Mouse (Mus musculus) MEL-GATA-1-ER (cell line): Measurements from ENCODE around the gene Fbxl16.
A peak's percentile ranks its signal among the peaks of the same experiment; 100 is the strongest.

ENCODE experiments used
- DNase-seq: peaks from one replicate; pipeline ENCODE4 v3.0.0-alpha.2; 2012; ENCODE audit warnings: low read depth; ENCODE audit errors: extremely low read depth

The Fbxl16 gene

DNA sequence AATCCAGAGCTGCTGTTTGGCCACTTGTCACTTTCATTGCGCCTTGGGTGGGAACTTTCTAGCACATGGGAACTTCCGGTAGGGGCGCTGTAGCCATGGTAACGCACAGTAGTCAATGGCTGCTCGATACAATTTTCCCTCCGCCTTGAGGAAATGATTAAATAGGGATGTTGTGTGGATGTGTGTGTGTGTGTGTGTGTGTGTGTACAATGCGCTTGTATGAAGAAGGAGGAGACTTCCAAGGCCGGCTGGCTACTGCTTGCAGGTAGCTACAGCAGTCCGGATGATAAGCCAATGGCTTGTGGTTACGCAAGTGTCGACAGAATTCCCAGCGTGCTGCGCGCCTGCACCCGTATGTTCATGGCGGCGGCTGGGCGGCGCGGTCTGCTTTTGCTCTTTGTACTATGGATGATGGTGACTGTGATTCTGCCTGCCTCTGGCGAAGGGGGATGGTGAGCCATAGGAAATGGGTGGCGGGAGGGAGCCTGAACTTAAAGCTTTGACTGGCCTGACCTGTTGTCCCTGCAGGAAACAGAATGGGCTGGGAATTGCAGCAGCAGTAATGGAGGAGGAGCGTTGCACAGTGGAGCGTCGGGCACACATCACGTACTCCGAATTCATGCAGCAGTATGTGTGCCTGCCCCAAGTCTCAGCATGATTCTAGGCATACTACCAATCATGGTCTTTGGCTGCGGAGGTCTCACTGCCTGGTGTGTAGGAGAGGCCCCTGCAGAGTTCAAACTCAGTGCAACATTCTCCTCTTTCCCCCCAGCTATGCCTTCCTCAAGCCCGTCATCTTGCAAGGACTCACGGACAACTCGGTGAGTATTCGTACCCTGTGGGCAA, 20.1 kb downstream of the Fbxl16 start, which contains the start of gene Jmjd8:
Gene Jmjd8, plus strand, starts transcription at position 156 of the 846 bp plus-strand sequence.
- DNase-seq: no peak

DNA sequence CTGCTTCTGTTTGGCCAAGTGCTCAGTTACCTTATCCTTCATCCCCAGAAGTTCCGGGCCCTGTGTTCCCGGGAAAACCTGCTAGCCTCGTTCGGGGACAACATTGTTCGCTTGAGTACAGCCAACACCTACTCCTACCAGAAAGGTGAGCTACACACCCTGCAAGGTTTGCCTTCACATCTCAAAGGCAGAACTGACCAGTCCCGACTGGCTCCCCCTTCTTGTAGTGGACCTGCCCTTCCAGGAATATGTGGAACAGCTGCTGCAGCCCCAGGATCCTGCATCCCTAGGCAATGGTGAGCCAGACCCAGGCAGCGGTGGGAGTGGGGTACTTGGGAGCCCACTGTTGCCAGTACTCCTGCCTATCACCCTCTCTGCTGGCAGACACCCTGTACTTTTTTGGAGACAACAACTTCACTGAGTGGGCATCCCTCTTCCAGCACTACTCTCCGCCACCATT, 20.7 kb downstream of the Fbxl16 start:
- DNase-seq: no peak

DNA sequence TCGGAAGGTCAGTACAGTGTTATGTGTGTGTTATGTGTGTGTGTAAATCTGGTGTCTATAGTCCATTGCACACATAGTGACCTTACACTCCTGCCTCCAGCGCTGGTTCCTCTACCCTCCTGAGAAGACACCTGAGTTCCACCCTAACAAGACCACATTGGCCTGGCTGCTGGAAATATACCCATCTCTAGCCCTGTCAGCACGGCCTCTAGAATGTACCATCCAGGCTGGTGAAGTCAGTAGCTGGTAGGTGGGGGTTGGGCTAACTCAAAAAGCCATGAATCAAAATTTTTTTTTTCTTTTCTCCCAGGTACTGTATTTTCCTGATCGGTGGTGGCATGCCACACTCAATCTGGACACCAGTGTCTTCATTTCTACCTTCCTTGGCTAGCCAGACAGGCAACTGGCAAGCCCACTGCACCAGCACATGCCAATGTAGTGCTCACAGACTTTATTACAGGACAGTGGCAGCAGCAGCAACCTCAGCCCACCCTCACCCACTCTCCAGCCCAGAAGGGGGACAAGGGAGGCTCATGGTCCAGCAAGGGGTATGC, 21.4 kb downstream of the Fbxl16 start:
- no peak for DNase-seq

DNA sequence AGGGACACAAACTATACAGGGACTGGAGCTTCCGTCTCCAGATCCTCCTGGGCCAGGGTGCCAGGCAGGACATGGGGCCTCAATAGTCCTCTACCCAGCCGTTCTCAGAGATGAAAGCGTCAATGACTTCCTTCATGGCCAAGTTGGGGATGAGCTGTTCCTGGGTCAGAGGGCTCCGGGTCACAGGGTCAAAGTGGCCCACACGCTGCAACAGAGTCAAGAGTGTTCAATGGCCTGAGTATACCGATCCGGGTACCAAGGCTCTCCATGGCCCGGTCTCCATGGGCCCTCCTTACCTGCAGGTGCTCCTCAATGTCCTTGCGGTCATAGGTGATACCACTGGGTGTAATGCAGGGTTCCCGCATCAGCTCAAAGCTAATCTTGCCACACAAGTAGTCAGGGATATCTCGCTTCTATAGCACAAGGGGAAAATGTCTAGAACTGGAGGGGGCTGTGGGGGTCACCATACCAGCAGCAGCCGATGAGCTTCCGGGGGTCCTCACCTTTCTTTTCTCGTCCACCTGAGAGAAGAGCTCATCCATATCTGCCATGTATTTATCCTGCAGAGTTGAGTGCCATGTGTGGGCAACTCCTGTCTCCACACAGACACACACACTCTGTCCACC, 22.0 kb downstream of the Fbxl16 start:
- no peak for DNase-seq

DNA sequence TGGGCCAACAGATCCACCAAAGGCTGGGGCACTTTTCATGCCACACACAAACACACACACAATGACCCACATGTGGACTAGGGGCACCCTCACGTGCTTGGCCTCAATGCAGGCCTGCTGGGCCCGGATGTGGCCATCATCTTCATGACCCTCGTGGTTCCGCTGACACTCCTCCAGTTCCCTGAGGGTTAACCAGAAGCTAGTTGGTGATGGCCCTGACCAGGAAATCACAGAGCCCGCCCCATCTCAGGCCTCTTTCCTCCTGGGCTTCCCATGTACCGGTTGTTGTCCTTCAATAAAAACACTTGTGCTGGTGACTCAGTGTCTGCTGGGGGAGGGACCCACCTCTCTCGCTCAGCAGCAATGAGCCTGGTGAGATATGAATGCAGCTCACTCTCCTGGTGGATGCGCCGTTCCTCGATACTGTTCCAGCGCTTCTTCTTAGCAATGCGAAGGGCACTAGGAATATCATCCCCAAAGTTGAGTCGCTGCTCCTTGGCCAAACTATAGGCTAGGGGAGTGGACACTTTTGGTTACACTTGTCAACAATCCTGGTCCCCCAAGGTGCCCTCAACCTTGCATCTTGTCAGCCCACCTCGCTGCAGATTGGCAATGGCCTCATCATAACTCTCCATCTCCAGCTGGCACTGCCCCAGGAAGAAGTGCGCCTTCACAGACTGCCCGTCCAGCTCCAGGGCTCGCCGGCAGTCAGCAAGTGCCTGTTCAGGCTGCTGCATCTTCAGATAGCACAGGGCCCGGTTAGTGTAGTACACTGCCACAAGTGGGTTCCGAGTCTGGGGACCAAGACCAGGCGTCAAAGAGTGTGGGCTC, 22.8 kb downstream of the Fbxl16 start:
- no peak for DNase-seq

DNA sequence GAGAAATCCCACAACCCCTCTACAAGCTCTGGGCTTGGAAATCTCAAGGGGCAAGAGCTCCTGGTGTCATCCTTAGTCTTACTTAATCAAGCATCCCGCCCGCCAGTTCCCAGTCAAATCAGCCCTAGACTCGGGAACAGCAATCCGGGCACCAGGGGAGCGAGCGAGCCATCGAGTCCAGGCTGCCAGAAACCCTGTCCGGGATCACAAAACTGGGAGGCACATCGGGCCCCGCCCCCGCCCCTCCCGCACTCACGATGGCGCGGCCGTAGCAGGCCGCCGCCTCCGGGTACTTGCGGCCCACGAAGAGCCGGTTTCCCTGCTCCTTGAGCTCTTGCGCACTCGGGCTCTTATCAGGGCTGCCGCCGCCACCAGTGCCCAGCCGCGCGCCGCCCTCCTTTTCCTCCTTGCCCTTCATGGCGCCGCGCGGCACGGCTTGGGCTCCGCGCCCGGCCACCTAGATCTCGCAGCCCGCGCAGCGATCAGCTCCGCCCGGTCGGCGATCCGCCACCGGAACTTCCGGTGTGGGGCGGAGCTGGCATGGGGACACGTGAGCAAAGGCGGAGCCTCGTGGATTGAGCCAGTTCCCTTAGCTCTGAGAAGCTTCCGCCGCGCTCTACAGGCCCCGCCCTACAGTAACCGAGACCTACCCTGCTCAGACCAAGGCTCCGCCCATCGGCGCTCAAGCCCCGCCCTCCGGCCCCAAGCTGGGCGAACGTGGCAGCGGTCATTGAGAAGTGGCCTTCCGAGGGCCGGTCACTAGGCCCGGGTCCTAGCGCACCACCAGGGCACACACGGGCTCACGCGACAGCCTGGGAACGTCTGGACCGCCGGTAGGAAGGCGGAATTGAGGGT, 23.8 kb downstream of the Fbxl16 start:
- DNase-seq: peak; percentile 92

DNA sequence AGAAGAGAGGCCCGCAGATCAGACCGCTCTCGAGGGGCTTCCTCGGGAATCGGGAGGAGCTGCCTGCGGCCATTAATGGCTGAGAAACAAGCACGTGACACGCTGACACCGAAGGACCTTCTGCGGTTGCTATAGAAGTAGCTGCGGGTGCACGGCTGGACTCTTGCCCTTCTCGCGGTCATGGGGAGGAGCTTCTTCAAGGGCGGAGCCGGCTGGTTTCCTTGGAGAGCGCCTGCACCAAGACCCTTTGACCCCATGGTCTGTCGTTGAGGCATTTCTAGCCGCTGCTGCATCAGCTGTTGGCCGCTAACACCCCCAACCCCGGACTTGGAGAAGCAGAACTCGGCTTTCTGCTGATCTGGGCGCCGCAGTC, 24.4 kb downstream of the Fbxl16 start, which contains the start of gene Stub1:
Gene Stub1, minus strand, starts transcription at position 114 of the 373 bp plus-strand sequence.
- no peak for DNase-seq

DNA sequence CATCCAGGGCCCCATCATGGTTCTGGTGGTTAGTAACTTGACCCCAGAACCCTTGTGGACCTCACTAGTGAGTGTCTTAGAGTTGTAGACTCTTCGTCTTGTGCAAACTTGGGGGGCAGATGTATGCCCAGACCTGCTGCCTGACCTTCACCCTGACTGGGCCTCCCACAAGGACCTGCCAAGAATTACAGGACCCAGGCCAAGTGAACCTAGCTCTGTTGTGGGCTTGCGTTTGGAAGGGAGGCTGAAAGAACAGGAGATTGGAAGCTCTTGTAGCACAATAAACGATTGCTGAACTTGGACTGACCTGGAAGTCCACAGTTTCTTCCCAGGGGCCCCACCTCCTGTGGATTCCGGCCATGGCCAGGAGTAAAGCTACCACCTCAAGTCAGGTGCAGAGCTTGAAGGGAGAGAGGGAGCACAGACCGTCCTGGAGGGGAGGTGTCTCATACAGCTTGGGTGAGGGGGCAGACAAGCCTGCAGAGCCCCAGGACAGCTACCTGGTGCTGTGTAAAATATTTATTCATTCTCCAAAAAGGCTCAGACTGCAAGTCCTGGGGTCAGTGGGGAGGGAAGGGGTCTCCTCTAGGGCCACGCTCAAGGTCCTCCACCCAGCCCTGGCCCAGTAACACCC, 25.2 kb downstream of the Fbxl16 start:
- no peak for DNase-seq

DNA sequence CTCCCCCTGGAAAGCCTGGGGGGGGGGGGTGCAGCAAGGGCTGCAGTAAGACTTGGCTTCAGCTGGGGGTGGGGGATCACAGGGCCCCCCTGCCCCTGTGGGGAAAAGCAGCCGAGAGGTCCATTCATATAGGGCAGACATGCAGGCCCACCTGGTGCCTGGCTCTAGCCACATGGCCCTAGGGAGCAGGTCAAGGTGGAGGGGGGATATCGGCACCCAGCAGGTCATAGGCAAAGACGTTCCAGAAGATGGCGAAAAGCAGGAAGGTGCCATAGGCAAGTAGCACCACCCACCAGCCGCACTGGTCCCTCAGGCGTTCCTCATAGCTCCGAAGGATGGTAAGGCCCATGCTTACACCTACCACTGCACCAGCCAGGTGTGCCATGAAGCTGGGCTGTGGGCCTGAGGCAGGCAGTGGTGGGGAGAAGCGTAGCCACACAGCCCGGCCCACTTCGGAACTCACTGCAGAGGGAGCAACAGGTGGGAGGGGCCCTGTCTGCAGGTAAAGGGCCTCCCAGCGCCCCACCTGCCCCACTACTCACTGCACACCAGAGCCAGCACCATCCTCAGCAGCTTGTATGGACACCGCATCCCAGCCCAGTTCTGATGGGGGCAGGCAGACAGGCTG, 25.8 kb downstream of the Fbxl16 start:
- no peak for DNase-seq

DNA sequence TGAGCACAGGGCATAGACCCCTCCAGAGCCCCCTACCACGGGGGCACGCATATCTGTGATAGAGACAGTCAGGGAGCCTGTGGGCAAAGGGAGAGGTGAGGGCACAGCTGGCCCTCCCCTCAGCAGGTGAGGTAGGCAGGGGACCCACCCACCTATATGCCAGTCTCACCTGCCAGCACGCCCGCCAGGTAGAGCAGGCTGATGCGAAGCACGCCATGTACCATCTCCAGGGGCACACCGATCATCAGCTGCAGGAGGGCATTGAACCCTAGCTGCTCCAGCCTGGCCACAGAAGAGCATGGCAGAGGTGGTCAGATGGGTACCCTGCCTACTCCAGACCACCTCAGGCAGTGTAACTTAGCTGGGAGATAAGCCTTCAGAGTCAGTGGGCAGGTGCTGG, 26.4 kb downstream of the Fbxl16 start:
- DNase-seq: no peak

DNA sequence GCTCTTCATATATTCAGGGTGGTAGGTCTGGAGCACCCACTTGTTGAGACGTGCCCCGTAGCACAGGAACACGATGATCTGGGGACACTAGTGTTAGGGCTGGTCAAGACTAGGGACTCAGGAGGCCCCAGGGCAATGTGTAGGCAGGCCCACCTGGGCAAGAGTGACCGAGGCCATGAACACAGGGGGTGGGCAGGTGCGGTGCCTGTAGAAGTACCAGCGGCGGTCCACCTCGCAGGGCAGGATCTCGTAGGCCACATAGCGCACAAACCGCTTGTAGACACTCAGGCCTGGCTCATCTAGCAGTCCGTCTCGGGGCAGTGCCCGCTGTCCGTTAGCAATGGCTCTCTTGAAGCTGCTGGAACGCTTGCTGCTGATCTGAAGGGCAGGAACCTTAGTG, 26.9 kb downstream of the Fbxl16 start:
- no peak for DNase-seq

DNA sequence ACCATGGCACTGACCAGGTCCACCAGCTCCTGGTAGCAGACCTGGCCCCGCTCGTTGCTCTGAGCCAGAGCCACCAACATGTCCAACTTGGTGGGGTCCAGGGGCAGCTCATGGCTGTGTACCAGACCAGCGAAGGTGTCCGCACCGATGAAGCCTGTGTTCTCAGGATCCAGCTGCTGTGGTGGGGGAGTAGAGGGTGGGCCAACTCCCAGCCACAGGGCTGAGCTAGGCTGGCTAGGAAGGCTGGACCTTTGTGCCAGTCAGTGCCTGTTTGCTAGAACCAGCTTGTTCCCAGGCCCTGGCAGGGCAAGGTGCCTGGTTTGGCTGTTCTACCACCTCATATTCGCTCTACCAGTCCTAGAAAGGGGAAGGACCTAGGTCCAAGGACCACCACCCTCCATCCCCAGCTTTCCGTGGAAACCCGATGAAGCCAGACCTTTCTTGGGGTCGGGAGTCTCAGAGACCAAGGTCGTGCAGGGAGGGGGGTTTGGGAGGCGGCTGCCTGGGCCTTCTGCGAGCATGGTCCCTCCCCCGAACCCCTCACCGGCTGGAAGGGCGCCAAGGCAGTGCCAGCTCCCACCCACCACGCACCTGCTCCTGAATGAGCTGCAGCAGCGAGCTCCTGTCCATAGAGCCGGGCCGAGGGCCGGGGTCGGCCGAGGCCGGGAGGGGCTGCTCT, 27.7 kb downstream of the Fbxl16 start:
- DNase-seq: no peak

DNA sequence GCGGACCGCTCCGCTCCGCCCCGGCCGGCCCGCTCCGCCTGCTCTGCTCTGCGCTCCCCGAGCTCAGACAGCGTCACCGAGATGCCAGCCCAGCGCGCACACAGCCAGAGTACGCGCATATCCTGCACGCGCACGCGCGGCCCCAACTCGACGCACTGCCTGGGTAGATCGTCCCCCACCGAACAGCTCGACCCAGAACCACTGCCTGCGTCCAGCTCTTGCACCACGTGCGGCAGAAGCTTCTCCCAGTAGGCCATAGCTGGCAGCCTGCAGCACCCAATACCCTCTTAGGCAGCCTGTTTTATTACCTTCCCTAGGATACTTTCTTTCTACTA, 28.2 kb downstream of the Fbxl16 start, which contains the start of gene Rhbdl1:
Gene Rhbdl1, minus strand, starts transcription at position 220 of the 335 bp plus-strand sequence.
- no peak for DNase-seq

DNA sequence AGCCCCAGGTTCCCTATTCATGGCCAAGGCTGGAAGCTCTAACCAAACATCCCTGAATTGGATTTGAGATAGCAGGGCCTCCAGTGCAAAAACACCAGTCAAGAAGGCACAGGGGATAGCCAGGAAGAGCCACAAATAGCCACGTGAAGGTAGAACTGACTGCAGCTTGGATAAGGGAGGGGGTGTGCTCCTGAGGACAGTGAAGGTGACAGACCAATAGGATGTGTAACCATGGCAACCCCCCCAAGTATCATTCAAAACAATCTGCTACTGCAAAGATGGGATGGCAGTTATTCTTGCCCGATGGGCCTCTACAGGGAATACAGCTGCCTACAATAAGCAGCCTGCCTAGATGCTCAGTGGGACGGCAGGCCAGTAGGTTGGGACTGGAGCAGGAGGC, 28.6 kb downstream of the Fbxl16 start:
- no peak for DNase-seq

DNA sequence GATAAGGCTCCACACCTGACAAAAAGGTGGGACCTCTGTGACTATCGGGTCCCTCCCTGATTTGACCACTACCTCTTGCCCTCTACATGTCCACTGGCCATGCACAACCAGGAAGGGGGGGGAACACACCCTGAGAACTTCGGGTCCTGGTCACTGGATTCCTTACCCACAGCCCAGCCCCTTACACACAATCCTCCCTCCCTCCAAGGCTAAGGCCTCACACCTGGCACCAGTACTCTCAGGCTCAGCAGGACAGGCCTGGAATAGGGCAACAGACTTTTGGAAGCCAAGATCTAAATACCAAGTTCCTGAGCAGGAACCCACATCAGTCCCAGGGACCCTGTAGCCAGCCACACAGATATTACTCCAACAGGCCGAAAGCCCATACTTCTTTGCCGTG, 30.0 kb downstream of the Fbxl16 start:
- DNase-seq: no peak

DNA sequence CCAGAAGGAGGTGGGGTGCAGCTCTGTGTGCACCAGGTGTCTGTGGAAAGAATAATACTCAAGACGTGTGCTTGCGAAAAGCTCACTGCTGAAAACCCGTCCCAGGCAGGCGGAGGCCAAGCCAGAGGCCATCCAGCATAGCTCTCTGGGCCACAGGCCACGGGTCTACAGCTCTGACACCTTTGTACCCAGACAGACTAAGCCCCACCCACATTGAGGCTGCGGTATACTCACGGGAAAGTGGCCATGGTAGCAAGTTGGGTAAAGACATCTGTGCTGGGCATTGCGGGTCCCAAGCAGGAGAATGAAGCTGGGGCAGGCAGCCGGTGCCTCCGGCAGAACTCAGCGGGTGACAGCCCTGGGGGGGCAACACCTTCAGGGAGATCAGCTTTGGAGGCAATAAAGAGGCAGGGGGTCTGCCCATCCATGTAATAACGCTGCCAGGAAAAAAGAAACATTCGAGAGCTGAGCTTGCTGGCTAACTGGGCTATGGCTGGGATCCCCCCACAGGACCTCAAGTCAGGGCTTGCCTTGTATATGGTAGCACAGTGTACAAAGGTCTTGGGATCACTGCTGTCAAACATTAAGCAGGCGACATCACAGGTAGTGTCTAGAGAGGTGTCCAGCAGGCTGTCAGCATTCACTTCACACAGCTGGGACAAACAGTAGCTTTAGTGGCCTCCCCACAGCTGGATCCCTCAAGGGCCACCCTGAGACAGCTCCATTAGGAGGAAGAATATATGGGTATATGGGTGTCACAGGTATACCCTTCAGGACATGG, 30.8 kb downstream of the Fbxl16 start:
- DNase-seq: no peak

DNA sequence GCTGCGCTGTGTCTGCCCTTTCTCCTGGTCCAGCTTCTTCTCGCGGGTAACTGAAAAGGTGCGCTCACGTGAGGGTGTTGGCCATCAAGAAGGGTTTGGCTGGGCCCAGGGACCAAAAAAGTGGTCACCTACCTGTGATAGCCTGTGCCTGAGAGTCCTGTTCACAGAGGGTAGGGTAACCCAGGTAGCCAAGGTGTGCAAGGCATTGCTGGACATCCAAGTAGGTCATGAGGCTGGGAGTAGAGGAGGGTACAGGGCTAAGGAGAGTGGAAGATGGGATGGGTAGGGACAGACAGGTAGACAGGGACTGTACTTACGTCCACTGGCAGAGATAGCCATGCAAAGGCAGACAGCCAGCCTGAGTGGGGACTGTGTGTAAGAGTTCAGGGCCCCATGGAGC, 31.6 kb downstream of the Fbxl16 start:
- DNase-seq: no peak

DNA sequence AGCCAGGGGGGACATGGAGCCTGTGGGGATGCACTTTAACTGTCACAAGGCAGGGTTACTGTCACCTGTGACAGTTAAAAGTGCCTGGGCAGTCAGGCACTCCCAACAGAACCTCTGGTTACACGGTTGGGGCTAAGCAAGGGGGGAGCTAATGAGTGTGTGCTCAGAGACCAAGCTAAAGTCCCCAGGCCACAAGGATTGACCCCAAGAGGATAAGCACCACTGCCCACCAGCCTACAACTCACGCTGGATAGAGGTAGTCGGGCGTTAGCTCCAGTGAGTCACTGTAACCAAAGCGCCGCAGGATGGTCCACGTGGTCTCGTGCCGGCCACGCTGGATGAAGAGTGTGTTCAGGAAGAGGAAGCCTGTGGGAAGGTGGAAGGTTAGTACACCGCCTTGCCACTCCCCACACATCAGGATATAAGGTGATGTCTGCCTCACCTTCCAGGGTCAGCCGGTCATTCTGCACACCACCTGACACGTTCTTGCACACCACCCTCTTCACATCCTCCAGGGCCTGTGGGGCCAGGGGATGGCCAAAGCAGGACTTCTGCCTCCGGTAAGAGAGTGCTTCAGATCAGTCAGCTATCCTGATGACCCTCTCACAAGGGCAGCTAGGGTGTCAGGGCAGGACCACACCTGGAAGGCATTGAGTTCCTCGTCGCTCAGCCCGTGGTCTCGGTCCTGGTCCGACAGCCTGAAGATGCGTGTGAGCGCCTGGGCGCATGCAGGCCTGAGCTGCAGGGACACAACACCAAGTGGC, 32.4 kb downstream of the Fbxl16 start, which contains the start of gene Gm20683:
Gene Gm20683, minus strand, starts transcription at position 647 of the 764 bp plus-strand sequence.
- no peak for DNase-seq
